Mouse (Mus musculus) intestine, embryonic 15.5 days (tissue): ENCODE measurements at regions not wholly inside any gene's neighbourhood (a gene's known extent, or its start where the extent isn't known, plus 50 kb on each side); places are given as distances from the start of the nearest gene placed in this dataset.
A peak's percentile ranks its signal among the peaks of the same experiment; 100 is the strongest.

Source experiments
- ATAC-seq: fragments of 200-750 bp; cut with Nextera tagmentation; 2 replicates; pipeline ENCODE4 v1.8.0; 2017; ENCODE audit warnings: moderate TSS enrichment, moderate library complexity
- H3K27ac ChIP-seq: fragments of 300-500 bp; sonication (generic); 2 replicates; pipeline ENCODE4 v1.5.1; 2015; ENCODE audit warnings: mild to moderate bottlenecking, inconsistent platforms
- H3K27me3 ChIP-seq: fragments of 300-500 bp; sonication (generic); replicated peaks from 2 replicates; pipeline ENCODE4 v1.6.1; 2015; ENCODE audit warnings: inconsistent platforms
- H3K36me3 ChIP-seq: fragments of 300-500 bp; sonication (generic); 2 replicates; pipeline ENCODE4 v1.6.1; 2015; ENCODE audit warnings: inconsistent platforms
- H3K4me1 ChIP-seq: fragments of 300-500 bp; sonication (generic); replicated peaks from 2 replicates; pipeline ENCODE4 v1.6.1; 2015; ENCODE audit warnings: inconsistent platforms
- H3K4me2 ChIP-seq: fragments of 300-500 bp; sonication (generic); replicated peaks from 2 replicates; pipeline ENCODE4 v1.6.1; 2015; ENCODE audit warnings: mild to moderate bottlenecking, inconsistent platforms
- H3K4me3 ChIP-seq: fragments of 300-500 bp; sonication (generic); replicated peaks from 2 replicates; pipeline ENCODE4 v1.5.1; 2015; ENCODE audit warnings: inconsistent platforms
- H3K9ac ChIP-seq: fragments of 300-500 bp; sonication (generic); 2 replicates; pipeline ENCODE4 v1.6.1; 2015; ENCODE audit warnings: inconsistent platforms
- H3K9me3 ChIP-seq: fragments of 300-500 bp; sonication (generic); 2 replicates; pipeline ENCODE4 v1.6.1; 2016; ENCODE audit warnings: inconsistent platforms
- WGBS: fragments of 180-500 bp; shearing (Covaris S2); methylation state at CpG from one replicate; pipeline ENCODE4 v1.1.7; 2015; 5-methylcytosine and 5-hydroxymethylcytosine counted together

DNA sequence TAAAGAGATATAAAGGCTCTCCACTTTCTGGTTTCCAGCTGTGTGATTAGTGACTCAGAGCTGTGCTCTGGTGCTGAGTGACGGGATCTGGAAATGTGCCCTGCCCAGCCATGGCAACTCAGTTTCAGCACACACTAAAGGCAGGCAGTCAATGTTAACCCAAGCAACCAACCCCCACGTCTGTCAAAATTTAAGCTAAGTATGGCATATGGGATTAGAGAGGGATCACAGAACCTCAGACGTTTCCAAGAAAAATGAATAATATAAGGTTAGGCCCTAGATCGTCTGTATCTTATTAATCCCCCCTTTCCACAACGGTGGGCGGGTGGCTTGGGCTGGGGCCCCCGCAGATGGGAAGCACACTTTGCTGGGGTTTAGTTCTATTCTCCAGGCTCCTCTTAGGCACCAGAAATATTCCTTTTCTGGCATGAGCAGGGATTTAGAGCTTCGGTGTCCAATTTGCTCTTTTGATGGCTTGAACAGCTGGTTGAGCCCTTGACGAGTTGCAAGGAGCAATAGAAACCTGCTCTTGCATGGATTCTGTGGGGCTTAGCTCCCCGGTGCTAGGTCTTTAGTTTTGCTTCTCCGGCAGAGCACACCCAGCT lies 311.2 kb downstream of the Pten start:
- Histone ChIP-seq H3K27ac (no peak overlapping the region), H3K9ac (no peak overlapping the region), H3K36me3 (no peaks in the 10 kb centered on the region), H3K4me2 (no peak overlapping the region), H3K4me1 (0 out of 2 replicates have a peak, but pooled peaks cover 3% of the 10 kb centered on the region), H3K27me3 (no peaks in the 10 kb centered on the region), H3K9me3 (no peaks in the 10 kb centered on the region), H3K4me3 (no peak overlapping the region)
- 76% methylated on average over 11 of the region's 11 CpGs for WGBS
- ATAC-seq, result no peak

DNA sequence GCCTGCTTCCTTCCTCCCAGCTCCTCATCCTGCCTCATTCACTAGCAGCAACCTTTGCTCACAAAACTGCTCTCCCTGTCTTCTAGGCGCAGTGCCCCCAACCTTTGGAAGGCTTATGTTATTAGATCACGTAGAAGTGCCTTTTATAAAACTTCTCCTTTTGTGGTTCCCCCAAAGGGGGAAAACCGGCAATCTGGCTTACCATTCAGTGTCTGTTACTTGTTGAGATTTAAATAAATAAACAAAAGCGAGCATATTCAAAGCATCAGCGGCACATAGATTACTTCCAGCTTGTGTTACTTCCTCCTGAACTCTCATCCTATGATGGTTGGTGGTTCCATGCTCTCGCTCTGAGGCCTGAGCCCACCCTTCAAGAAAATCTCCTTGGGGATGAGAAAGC lies 312.5 kb downstream of the Pten start:
- no peaks in the 10 kb centered on the region for H3K27me3 ChIP-seq
- 0 out of 2 replicates have a peak, but pooled peaks cover 3% of the 10 kb centered on the region for H3K4me1 ChIP-seq
- H3K27ac ChIP-seq, result no peak overlapping the region
- WGBS, result 48% methylated on average over 6 of the region's 6 CpGs
- ATAC-seq, result no peak
- H3K4me2 ChIP-seq, result no peak overlapping the region
- no peaks in the 10 kb centered on the region for H3K36me3 ChIP-seq
- H3K9ac ChIP-seq, result no peak overlapping the region
- H3K4me3 ChIP-seq, result no peak overlapping the region
- no peaks in the 10 kb centered on the region for H3K9me3 ChIP-seq

DNA sequence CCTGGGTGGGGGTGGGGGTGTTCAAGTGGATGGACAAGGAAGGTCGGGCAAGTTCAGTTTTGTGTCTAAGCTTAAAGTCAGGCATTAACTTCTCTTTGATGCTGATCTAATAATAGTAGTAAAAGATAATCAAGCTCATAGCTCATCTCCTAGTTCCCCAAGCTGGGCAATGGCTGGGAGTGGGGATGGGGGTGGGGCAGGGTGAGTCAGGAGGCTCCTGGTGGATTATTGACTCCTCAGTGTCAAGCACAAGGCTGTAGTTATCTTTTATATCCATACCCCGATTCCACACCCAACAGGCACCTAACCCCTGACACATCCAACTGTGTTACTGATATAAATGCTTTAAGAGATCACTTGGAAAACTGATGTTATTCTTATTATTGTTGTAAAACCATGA lies 315.0 kb downstream of the Pten start:
- no peak overlapping the region for H3K4me2 ChIP-seq
- WGBS, result 66% methylated on average over 2 of the region's 2 CpGs
- no peaks in the 10 kb centered on the region for H3K36me3 ChIP-seq
- H3K9ac ChIP-seq, result no peak overlapping the region
- H3K27me3 ChIP-seq, result no peaks in the 10 kb centered on the region
- no peak overlapping the region for H3K4me3 ChIP-seq
- no peaks in the 10 kb centered on the region for H3K9me3 ChIP-seq
- ATAC-seq, result peak; percentile 59; the same call in 1 of the 2 replicates
- 0 out of 2 replicates have a peak, but pooled peaks cover 3% of the 10 kb centered on the region for H3K4me1 ChIP-seq
- no peak overlapping the region for H3K27ac ChIP-seq

DNA sequence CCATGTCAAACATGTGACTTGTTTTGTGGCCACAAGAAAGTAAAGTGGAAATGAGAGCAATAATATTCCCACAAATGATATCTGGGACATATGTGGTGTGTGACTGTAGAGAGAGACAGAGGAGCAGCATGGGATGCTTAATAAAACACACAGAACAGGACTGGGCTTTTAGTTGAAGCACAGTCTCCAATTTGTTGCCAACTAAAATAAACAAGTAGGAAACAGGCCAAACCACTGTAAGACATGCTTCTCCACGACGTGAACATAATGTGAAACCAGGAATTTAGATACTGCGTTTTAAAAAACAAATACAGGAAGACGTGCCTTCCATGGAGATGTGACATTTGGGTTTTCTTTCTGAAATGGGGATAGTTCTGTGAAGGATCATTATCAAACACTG lies 317.2 kb downstream of the Rnls start:
- 48% methylated on average over 4 of the region's 4 CpGs for WGBS
- H3K9me3 ChIP-seq, result no peaks in the 10 kb centered on the region
- H3K4me1 ChIP-seq, result no peaks in the 10 kb centered on the region
- no peaks in the 10 kb centered on the region for H3K27me3 ChIP-seq
- H3K27ac ChIP-seq, result no peak overlapping the region
- ATAC-seq, result no peak
- no peak overlapping the region for H3K4me3 ChIP-seq
- H3K4me2 ChIP-seq, result no peak overlapping the region
- no peaks in the 10 kb centered on the region for H3K36me3 ChIP-seq
- H3K9ac ChIP-seq, result no peak overlapping the region

DNA sequence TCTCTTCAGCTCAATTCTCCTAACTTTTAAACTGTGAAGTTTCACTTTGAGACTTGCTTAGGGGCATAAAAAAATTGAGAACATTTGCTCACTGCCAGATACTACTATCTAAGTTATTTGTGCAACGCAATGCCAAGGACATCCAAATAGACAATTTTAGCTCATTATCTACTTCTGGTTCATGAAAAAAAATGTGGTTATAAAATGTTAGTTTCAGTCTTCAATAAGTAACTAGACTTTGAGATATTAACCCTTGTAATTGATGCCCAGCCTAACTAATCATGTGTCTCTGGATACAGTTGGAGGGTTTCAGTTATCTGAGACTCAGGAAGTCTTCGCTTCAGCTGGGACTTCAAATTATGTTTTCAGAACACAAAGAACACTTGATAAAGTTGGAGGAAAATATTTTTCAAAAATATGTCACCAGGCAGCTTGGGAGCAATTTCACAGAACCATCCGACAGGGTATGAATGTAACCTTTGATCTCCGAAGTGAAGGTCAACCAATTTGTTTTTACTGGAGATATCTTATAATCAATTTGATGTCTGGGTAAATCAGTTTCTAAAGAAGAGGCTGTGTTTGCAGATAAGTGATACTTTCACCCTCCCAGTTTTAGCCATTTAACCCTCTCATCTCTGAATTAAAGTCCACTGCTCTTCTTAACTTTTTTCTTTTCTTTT lies 313.3 kb downstream of the Rnls start:
- Histone ChIP-seq H3K4me2 (no peak overlapping the region), H3K4me1 (no peaks in the 10 kb centered on the region), H3K36me3 (no peaks in the 10 kb centered on the region), H3K27ac (no peak overlapping the region), H3K9me3 (no peaks in the 10 kb centered on the region), H3K9ac (no peak overlapping the region), H3K4me3 (no peak overlapping the region), H3K27me3 (no peaks in the 10 kb centered on the region)
- peak; percentile 67 for ATAC-seq
- WGBS, result 55% methylated on average over 4 of the region's 4 CpGs

DNA sequence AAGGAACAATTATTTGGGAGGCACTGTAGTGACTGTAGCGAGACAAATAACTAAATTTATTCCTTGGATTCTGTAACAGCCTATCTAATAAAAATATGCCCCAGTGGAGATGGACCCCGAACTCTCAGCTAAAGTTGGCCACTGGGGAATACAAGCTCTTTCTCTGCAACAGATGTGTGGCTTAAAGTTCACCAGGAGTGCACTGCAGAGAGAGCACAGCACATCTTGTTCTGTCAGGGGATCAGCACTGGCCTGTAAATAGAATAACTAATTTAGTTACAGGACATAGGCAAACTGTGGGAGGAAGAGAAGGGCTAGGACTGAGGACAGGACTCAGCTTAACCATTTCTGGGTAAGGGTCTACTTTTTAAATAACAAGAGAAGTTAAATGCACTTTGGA lies 312.1 kb downstream of the Rnls start:
- no peak for ATAC-seq
- H3K4me2 ChIP-seq, result no peak overlapping the region
- H3K27ac ChIP-seq, result no peak overlapping the region
- H3K4me3 ChIP-seq, result no peak overlapping the region
- no peak overlapping the region for H3K9ac ChIP-seq
- WGBS, result 81% methylated on average over 2 of the region's 2 CpGs
- no peaks in the 10 kb centered on the region for H3K9me3 ChIP-seq
- H3K36me3 ChIP-seq, result no peaks in the 10 kb centered on the region
- H3K4me1 ChIP-seq, result no peaks in the 10 kb centered on the region
- H3K27me3 ChIP-seq, result no peaks in the 10 kb centered on the region

DNA sequence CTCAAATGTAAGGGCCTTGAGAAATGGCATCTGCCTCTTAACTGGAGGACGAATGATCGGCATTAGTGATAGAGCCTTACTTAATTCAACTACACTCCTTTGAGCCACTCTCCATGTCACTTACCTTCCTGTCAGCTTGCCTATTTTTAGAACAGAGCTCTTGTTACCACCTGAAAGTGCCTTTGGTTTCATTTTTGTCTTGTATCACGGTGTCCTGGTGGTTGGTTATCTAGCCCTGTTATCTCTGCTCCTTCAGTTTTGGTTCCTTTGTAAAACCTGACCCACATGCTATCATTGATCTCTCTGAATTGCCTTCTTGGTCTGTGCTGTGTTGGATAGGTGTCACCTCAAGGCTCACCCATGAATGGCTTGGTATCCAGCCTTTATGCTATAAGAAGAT lies 310.6 kb downstream of the Rnls start:
- H3K4me2 ChIP-seq, result no peak overlapping the region
- H3K9me3 ChIP-seq, result no peaks in the 10 kb centered on the region
- WGBS, result 80% methylated on average over 3 of the region's 3 CpGs
- no peaks in the 10 kb centered on the region for H3K36me3 ChIP-seq
- H3K4me3 ChIP-seq, result no peak overlapping the region
- no peak overlapping the region for H3K27ac ChIP-seq
- no peak overlapping the region for H3K9ac ChIP-seq
- no peak for ATAC-seq
- no peaks in the 10 kb centered on the region for H3K4me1 ChIP-seq
- no peaks in the 10 kb centered on the region for H3K27me3 ChIP-seq

DNA sequence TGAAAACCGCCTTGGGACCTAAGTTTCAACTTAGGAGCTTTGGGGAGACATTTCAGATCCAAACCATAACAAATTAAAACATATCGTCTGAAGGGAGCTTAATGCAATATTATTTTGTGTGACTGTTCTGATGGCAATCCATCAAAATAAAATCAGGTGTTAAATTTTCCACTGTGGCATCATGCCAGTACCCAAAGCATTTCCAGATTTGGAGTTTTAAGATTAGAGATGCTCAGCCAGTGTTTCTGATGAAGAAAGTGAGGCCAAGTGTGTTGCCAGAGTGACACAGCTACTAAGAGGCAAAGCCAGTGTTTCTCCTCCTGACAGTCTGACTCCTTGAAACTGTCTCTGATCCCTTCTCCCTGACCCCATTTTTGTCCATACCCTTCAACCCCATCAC lies 308.7 kb downstream of the Rnls start:
- Histone ChIP-seq H3K9me3 (no peaks in the 10 kb centered on the region), H3K9ac (no peak overlapping the region), H3K4me1 (no peaks in the 10 kb centered on the region), H3K4me2 (no peak overlapping the region), H3K27ac (no peak overlapping the region), H3K36me3 (no peaks in the 10 kb centered on the region), H3K27me3 (no peaks in the 10 kb centered on the region), H3K4me3 (no peak overlapping the region)
- ATAC-seq, result no peak
- WGBS, result 61% methylated on average over 2 of the region's 2 CpGs

DNA sequence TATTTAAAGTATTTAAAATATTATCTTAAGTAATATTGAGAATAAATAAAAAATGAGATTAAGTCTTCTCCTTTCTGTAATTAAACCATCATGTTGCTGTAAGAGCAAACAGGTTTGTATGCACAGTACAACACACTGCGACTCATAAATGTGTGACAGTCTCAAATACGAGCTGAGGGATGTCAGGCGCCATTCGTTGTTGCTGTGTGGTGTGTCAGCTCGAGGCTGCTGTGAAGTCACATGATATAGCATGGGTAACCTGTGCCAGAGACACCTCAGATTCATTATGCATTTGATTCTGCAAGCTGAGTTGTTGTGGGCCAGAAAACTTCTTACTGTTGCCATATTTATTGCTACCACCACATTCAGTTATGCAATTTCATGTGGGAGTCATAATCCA lies 307.4 kb downstream of the Rnls start:
- Histone ChIP-seq H3K36me3 (no peaks in the 10 kb centered on the region), H3K4me2 (no peak overlapping the region), H3K4me1 (no peaks in the 10 kb centered on the region), H3K9me3 (no peaks in the 10 kb centered on the region), H3K9ac (no peak overlapping the region), H3K4me3 (no peak overlapping the region), H3K27ac (no peak overlapping the region), H3K27me3 (no peaks in the 10 kb centered on the region)
- WGBS, result 84% methylated on average over 5 of the region's 5 CpGs
- ATAC-seq, result no peak
